Mouse (Mus musculus): ENCODE measurements around the gene Ncmap. TPM values are rescaled to one million over a fixed set of nuclear protein-coding genes. Genes with fewer than 3 reads are reported as not detected.
A peak's percentile ranks its signal among the peaks of the same experiment; 100 is the strongest.
"Not testable (repeated sequence)": the region's sequence is repeated elsewhere in the genome, so short reads cannot be mapped to it uniquely, and the experiment has no call there.

Gene Ncmap
- total RNA-seq, 2 experiments from 2014 or later: 7.5 to 9.9 TPM

DNA sequence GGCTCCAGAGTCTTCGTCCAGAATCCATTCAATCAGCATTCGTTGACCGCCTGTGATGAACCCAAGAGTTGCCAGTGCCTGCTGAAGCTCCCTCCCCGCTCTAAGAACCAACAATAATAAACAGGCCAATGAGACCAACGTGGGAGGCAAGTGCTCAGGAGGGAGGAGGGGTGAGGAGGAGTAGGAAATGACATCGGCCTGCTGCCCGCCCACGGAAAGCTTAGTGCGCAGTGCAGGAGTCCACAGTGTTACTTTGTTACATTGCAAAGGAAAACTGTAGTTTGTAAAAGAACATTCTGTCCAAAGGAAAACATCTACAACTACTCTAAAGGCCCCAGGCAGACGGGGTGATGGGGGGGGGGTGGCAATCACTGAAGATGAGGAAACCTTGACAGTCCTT is 6.0 kb upstream of the Ncmap start:
- no peak for DNase-seq (ENCODE audit: low spot score in 2 of 2)

GRCm38 (mm10) chr4:135401881-135402280 is 3.9 kb upstream of the Ncmap start:
- no peak for DNase-seq (ENCODE audit: low spot score in 2 of 2)

- DNase-seq (ENCODE audit: low spot score in 2 of 2): no peak
Observed at GRCm38 (mm10) chr4:135397551-135397950, 476 bp downstream of the Ncmap start.

DNA sequence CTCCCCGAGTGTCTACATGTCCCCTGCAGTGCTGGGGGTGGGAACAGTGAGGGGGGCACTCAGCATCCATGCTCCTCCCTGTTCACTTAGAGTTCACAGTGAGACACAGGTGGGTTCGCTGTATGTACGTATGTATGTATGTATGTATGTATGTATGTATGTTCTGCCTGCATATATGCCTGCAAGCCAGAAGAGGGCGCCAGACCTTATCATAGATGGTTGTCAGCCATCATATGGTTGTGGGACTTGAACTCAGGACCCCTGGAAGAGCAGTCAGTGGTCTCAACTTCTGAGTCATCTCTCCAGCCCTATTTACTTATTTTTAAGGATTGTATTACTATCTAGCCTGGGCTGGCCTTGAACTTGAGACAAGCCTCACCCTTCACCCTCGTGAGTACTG is 1.7 kb downstream of the Ncmap start:
- no peak for DNase-seq (ENCODE audit: low spot score in 2 of 2)

GRCm38 (mm10) chr4:135395375-135395774 is 2.7 kb downstream of the Ncmap start:
- DNase-seq (ENCODE audit: low spot score in 2 of 2): no peak

- DNase-seq (ENCODE audit: low spot score in 2 of 2): no peak
Observed at GRCm38 (mm10) chr4:135394666-135395065, 3.4 kb downstream of the Ncmap start.

DNA sequence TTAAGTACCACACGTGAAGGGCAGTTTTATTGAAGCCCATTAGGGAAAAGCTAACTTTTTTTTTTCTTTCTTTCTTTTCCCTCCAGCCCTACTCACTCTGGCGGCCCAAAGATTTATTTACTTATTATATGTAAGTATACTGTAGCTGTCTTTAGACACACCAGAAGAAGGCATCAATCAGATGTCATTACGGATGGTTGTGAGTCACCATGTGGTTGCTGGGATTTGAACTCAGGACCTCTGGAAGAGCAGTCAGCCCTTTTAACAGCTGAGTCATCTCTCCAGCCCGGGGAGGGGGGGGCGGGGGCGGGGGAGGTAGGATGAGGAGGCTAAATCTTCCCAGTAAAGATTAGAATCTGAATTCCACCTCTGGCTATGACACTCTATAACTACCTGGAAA is 4.6 kb downstream of the Ncmap start:
- DNase-seq (ENCODE audit: low spot score in 2 of 2): no peak

DNA sequence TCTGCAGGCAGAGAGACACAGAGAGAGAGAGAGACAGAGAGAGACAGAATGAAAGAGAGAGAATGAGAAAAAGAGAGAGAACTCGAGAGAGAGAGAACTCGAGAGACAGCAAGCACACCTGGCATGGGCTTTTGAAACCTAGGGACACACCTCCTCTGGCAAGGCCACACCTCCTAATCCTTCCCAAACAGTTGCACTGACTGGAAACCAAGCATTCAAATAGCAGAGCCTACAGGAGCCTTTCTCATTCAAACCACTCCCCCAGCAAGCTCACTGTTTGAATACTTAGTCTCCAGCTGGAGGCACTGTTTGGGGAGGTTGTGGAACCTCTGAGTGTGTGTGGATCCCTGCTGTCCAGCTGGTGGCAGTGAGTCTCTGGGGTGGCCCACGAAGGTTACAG is 5.2 kb downstream of the Ncmap start:
- DNase-seq (ENCODE audit: low spot score in 2 of 2): no peak

DNA sequence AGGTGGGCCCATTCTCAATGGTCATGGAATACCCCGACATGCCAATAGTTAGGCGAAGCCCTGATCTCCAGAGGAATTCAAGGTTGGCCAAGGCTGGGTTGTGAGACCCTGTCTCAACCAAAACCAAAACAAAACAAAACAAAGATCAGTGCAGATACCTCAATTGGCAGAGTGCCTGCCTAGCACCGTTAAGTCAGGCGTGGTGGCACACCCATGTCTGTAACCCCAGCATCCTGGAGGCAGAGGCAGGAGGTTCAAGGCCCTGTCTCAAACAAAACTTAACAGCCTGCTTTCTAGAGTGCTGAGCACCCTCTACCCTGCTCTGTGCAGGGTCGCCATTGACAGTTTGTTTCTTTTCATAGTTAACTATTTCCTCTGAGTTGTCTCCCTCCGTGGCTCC is 7.0 kb downstream of the Ncmap start:
- no peak for DNase-seq (ENCODE audit: low spot score in 2 of 2)

GRCm38 (mm10) chr4:135385614-135386013 is 12.4 kb downstream of the Ncmap start:
- no peak for DNase-seq (ENCODE audit: low spot score in 2 of 2)

GRCm38 (mm10) chr4:135382316-135382715 is 15.7 kb downstream of the Ncmap start:
- peak; percentile 43 to 75 for DNase-seq (ENCODE audit: low spot score in 2 of 2)

DNA sequence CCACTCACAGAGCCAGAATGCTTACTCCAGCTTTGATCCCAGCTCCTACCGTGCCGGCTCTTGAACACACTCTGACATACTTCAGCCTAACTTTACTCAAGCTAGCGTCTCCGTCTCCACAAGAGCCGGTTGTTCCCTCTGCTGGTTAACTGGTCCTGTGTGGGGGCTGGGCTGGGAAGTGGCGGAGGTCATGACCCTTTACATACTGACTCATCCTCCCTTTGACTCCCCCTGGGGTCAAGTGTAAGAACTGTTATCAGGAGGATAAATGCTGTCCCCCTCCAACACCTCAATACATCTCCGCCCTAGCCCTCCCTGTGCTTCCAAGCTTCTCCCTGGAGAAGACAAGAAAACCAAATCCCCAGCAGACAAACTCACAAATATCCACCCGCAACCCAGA is 16.7 kb downstream of the Ncmap start:
- no peak for DNase-seq (ENCODE audit: low spot score in 2 of 2)

DNA sequence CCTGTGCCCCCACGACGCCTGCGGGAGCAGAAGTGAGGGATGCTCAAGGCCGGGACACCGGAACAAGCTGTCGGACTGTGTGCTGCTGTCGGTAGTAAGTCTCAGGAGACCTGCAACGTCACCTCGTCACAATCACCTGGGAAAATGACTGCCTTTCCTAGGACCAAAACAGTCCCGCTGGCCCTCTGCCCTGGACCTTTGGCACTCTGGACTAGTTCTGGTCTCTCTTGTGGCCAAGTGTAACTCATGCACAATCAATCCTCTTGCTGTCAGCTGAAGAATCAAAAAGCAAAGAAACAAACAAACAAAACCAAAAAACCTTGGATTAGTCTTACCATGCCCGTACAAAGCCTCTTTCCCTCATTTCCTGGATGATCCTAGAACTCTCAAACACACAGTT is 20.8 kb downstream of the Ncmap start:
- no peak for DNase-seq (ENCODE audit: low spot score in 2 of 2)

- no peak for DNase-seq (ENCODE audit: low spot score in 2 of 2)
Observed at GRCm38 (mm10) chr4:135375444-135375843, 22.6 kb downstream of the Ncmap start.

DNA sequence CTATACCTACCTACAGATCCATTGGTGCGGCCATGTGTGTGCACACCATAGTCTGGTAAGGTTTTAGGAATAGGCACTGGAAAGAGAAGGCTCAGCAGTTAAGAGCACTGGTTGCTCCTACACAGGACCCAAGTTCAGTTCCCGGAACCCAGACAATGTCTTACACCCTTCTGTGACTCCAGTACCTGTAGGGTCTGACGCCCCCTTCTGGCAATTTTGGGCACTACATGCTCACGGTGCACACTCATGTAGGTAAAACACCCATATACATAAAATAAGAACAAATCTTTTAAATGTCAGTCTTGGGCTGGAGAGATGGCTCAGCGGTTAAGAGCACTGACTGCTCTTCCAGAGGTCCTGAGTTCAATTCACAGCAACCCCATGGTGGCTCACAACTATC is 24.7 kb downstream of the Ncmap start:
- DNase-seq (ENCODE audit: low spot score in 2 of 2): no peak

GRCm38 (mm10) chr4:135370372-135370771 is 27.7 kb downstream of the Ncmap start:
- no peak for DNase-seq (ENCODE audit: low spot score in 2 of 2)

DNA sequence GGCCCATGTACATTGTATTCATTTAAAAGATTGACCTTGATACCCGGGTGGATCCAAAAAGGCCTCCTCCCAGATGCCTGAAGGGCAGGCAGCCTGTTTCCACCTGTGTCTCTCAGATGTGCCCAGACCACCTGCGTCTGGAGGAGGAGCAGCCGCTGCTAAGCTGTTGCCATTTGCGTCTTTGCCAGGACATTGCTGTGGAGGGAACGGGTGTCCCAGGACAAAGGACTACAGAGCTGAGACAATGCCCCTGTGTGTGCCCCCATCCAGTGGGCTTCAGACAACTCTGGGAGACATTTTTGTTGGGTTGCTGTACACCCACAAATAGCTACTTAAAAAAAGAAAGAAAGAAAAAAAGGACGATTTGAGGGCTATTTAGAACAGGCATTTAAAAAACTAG is 35.2 kb downstream of the Ncmap start:
- no peak for DNase-seq (ENCODE audit: low spot score in 2 of 2)

DNA sequence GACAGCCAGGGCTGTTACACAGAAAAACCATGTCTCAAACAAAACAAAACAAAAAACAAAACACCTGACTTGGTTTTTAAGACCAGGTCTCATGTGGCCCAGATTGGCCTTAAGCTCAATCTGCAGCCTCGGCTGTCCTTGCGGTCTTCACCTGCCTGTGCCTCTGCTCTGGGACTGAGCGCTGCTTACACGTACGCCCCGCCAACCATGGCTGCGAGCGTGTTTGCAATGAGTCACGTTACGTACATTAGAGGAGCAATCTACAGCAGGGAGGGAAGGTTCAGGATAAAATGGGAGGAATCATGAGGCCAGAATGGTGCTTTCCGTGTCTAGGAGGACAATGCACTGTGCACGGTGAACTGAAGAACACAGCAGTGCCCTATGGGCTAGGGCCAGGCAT is 36.3 kb downstream of the Ncmap start:
- DNase-seq (ENCODE audit: low spot score in 2 of 2): no peak

DNA sequence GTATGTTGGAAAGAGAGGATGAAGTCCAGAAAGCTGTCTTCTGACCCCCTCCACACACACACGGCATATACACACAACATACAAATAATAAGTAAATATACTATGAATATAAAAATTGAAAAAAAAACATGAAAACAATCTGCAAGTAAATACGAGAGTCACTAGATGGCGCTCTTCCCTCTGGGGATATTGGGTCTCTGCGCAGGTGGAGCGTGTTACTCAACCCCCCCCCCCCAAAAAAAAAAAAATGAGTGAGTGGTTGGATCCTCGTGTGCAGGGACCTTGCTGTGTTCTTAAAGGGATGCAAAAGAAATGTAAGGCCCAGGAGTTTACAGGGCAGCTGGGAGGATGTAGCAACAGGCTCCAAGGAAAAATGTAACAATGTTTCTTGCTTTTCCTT is 39.3 kb downstream of the Ncmap start:
- no peak for DNase-seq (ENCODE audit: low spot score in 2 of 2)

DNA sequence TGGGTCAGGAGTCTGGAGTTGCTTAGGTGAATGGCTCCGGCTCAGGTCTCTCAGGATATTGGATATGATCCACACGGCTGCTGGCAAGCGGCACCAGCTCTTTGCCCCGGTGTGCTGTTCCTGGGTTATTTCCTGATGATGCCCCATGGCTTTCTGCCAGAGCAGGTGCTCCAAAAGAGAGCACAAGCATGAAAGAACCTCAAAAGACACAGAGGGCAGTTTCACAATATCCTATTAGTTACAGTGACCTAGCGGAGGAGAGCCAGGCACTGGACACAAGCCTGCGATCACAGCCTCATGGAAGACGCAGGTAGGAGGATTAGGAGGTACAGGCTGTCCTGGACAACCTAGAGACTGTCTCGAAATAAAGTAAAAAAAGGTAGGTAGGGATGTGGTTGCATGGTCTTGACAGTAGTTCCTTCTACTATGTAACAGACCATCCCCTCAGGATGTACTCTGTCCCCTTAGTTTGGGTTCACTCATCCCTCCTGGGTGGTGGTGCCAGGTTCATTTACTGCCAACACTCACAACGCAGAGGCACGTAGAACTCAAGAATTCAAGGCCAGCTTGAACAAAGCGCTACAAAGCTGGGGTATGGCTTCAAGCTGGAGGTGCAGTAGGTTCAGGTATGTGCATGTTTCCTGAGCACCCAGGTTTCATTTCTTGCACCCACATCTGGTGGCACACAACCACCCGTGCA is 40.7 kb downstream of the Ncmap start:
- no peak for DNase-seq (ENCODE audit: low spot score in 2 of 2)

GRCm38 (mm10) chr4:135355886-135356550 is 42.0 kb downstream of the Ncmap start:
- no peak for DNase-seq (ENCODE audit: low spot score in 2 of 2)

DNA sequence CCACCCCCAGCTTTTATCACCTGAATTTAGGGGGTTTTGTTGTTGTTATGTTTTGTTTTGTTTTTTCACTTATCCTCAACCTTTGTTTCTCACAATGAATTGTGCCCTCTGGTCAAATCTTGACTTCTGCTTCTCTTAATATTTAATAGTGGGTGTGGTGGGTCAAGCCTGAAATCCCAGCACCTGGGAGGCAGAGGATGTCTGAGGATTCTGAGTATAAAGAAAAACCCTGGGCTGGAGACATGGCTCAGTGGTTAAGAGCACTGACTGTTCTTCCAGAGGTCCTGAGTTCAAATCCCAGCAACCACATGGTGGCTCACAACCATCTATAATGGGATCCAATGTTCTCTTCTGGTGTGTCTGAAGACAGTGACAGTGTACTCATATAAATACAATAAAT is 43.3 kb downstream of the Ncmap start:
- not testable (repeated sequence) for DNase-seq (ENCODE audit: low spot score in 2 of 2)

DNA sequence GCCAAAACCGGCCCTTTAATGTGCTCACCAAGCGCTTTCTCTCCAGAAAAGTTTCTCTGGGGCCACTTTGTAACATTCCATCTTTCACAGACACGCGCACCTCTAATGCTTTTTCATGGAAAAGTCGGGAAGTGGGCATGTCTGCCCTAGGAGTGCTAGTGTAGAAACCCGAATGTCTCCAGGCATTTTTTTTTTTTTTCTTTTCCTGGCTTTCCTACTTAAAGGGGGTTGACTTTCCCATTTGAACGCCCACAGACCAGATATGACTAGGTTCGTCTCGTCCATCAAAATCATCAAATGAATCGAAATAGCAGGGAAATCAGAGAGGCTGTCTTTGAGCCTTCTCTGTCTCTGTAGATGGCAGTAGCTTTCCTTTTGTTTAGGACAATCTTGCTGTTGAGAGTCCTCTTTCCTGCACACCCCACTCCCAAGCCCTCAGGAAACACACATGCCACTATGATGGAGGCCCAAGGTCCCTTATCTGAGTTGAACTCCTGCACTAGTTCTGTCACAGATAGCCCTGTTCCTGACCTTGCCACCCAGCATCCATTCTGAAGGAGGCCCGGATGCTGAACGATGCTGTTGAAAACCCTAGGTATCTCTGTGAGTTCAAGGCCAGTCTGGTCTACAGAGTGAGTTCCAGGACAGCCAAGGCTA is 44.1 kb downstream of the Ncmap start:
- DNase-seq (ENCODE audit: low spot score in 2 of 2): no peak

Data from gastrocnemius, postnatal 4 days (tissue).